Mouse (Mus musculus) embryonic facial prominence, embryonic 11.5 days (tissue): ENCODE data around the gene Spata6. TPM values are rescaled to one million over a fixed set of nuclear protein-coding genes. Genes with fewer than 3 reads are reported as not detected.
A peak's percentile ranks its signal among the peaks of the same experiment; 100 is the strongest.

Experiments
- ATAC-seq: fragments of 200-750 bp; cut with Nextera tagmentation; replicated peaks from 2 replicates; pipeline ENCODE4 v1.8.0; 2017; ENCODE audit warnings: low read depth; ENCODE audit not compliant: insufficient number of reproducible peaks, low FRiP score, low TSS enrichment
- DNase-seq: peaks from one replicate; pipeline ENCODE4 v3.0.0-alpha.2; 2015; ENCODE audit warnings: low spot score
- H3K27ac ChIP-seq: fragments of 300-500 bp; sonication (generic); replicated peaks from 2 replicates; pipeline ENCODE4 v1.5.1; 2014; ENCODE audit warnings: mild to moderate bottlenecking, low read depth, low read length, control low read depth
- H3K27me3 ChIP-seq: fragments of 300-500 bp; sonication (generic); 2 replicates; pipeline ENCODE4 v1.6.1; 2014; ENCODE audit warnings: mild to moderate bottlenecking, low read length, moderate library complexity, mixed read lengths; ENCODE audit not compliant: control insufficient read depth, insufficient read depth
- H3K36me3 ChIP-seq: fragments of 300-500 bp; sonication (generic); replicated peaks from 2 replicates; pipeline ENCODE4 v1.6.1; 2014; ENCODE audit warnings: low read depth, mild to moderate bottlenecking, low read length, moderate library complexity, mixed read lengths; ENCODE audit not compliant: control insufficient read depth, insufficient read depth
- H3K4me1 ChIP-seq: fragments of 300-500 bp; sonication (generic); 2 replicates; pipeline ENCODE4 v1.6.1; 2014; ENCODE audit warnings: low read length, mixed read lengths; ENCODE audit not compliant: control insufficient read depth, insufficient read depth
- H3K4me2 ChIP-seq: fragments of 300-500 bp; sonication (generic); 2 replicates; pipeline ENCODE4 v1.6.1; 2014; ENCODE audit warnings: low read depth, mild to moderate bottlenecking, control low read depth, low read length, moderate library complexity
- H3K4me3 ChIP-seq: fragments of 300-500 bp; sonication (generic); 2 replicates; pipeline ENCODE4 v1.5.1; 2014; ENCODE audit warnings: low read depth, low read length, control low read depth
- H3K9ac ChIP-seq: fragments of 300-500 bp; sonication (generic); replicated peaks from 2 replicates; pipeline ENCODE4 v1.6.1; 2014; ENCODE audit warnings: mild to moderate bottlenecking, control low read depth, low read length
- H3K9me3 ChIP-seq: fragments of 300-500 bp; sonication (generic); replicated peaks from 2 replicates; pipeline ENCODE4 v1.6.1; 2016; ENCODE audit warnings: mild to moderate bottlenecking, low read length, inconsistent platforms, mixed read lengths; ENCODE audit not compliant: control insufficient read depth
- WGBS: fragments of 180-500 bp; shearing (Covaris S2); extraction: QIAGEN DNeasy Blood & Tissue Kit; methylation state at CpG from one replicate; pipeline ENCODE4 v1.1.7; 2014; 5-methylcytosine and 5-hydroxymethylcytosine counted together
- polyA plus RNA-seq: library from polyadenylated mRNA; unstranded; fragments of >200 nt; fragmentation: Nextera tagmentation; extraction: Ambion mirVana; gene quantifications from 2 replicates; pipeline ENCODE4 v1.2.1, GENCODE M21; 2014

The Spata6 gene
- polyA plus RNA-seq, 1 experiment from 2014 or later: 30.6 TPM

DNA sequence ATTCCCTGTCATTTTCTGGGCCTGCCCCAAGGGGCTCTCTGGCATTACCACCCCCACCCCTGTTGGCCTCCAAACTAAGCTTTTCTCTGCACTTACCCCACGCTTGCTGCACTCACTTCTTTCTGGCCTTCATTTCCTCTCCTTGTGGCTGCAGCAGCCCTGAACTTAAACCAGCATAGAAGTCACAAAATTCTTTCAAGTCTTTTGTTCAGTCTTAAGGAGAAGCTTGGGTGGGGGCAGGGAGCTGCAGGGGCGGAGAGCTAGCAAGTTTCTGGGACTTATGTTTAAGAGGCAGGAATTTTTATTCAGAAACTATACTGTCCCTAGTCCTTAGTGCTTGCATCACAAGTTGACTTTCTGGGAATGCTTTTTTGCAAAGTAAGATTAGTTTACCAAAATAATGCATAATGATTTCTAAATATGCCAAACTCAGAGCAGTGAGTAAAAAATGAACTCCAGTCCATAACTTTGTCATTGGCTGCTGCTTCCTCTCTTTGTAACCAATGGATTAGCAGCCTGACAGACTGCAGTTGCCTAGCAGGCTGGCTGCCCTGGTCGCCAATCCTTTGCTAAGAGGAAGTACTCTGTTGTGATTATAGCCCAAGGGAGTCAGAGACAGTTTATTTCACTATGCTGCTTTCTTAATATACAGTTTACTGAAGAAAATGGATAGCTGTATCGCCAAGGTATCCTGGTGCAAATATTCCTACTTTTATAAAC lies 1.5 kb downstream of the Spata6 start:
- Histone ChIP-seq H3K9ac (peak overlapping the region; percentile 49), H3K9me3 (no peaks in the 10 kb centered on the region), H3K36me3 (no peaks in the 10 kb centered on the region), H3K4me2 (peak overlapping the region; percentile 44), H3K4me3 (peak overlapping the region; percentile 56; the same call in 1 of the 2 replicates), H3K27ac (peak overlapping the region; percentile 29), H3K27me3 (no peaks in the 10 kb centered on the region), H3K4me1 (no peaks in the 10 kb centered on the region)
- peak; percentile 61 for DNase-seq
- ATAC-seq: peak; percentile 7; the same call in 1 of the 2 replicates
- 21% methylated on average over 4 of the region's 4 CpGs for WGBS

DNA sequence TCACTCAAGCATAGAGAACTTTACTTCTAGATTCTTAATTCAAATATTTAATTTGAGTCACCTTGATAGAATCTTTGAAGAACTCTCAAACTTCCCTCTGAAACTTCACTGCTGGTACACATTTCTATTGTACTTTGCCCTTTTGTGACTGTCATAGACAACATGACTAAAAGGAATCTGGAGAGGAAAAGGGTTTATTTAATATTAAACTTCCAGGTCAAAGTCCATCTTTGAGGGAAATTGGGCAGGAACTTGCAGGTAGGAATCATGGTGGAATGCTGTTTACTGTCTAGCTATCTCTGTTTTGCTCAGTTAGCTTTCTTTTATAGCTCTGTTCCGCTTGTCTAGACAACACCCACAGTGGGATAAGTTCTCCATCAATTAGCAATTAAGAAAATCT lies 17.8 kb downstream of the Spata6 start:
- H3K27me3 ChIP-seq: no peaks in the 10 kb centered on the region
- no peak overlapping the region for H3K9ac ChIP-seq
- no peaks in the 10 kb centered on the region for H3K9me3 ChIP-seq
- ATAC-seq (no peak), DNase-seq (no peak)
- no peak overlapping the region for H3K27ac ChIP-seq
- H3K4me2 ChIP-seq: no peak overlapping the region
- no peaks in the 10 kb centered on the region for H3K4me1 ChIP-seq
- no peak overlapping the region for H3K4me3 ChIP-seq
- WGBS: 93% methylated on average over 1 of the region's 1 CpGs
- no peaks in the 10 kb centered on the region for H3K36me3 ChIP-seq

DNA sequence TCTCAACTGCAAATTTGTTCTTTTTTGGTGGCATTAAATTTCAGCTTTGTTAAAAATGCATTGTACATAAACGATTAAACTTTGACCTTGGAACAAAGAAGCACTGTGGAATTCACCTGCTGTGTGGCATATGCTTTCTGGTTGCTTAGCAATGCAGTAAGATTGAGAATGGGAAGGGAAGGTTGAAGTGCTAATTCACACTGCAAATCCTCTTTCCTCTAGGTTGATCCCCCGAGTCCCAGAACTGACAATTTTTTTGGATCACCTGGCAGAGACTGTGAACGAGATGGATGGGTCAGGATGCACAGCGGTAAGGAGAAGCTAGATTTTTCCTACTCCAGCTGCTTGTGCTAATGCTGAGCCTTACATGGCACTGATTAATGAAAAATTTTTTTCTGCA lies 60.7 kb downstream of the Spata6 start:
- Histone ChIP-seq H3K27me3 (no peaks in the 10 kb centered on the region), H3K4me1 (no peaks in the 10 kb centered on the region), H3K4me2 (no peak overlapping the region), H3K9me3 (no peaks in the 10 kb centered on the region), H3K27ac (no peak overlapping the region), H3K36me3 (no peaks in the 10 kb centered on the region), H3K9ac (no peak overlapping the region), H3K4me3 (no peak overlapping the region)
- DNase-seq: peak; percentile 23
- WGBS: 50% methylated on average over 4 of the region's 4 CpGs
- ATAC-seq: no peak

DNA sequence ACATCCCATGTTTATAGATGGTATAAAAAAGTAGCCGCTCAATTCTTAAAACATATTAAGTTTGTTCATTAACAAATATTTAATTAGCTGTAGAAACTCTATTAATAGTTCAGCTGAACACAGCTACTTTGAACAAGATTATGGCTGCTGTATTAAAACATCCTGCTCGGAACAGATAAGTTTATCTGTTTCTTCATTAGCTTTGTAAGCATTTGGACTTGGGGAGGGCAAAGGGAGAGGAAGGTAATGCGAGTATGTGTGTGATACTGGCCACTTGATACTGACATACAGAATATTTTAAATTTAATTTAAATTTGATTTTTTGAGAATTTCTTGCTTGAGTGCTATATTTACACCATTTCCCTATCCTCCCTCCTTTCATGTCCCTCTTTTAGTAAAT lies 80.1 kb downstream of the Spata6 start:
- Histone ChIP-seq H3K9me3 (no peaks in the 10 kb centered on the region), H3K4me2 (no peak overlapping the region)

DNA sequence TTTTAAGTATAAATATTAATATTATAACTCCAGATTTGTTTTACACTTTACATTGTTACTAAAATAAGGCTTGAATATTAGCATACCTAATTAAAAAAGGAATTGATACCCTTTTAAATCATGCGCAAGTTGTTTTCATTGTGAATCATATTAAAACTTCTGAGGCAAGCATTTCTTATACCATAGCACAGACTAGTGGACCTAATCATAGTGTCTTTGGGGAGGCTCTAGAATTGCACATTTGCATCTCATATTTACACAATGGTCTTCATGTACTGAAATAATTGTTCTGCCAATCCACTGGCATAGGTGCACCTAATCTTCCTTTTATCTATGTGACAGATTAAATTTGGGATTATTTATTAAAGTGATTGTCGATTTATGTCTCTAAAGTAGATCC lies 83.4 kb downstream of the Spata6 start:
- H3K4me3 ChIP-seq: no peak overlapping the region
- H3K4me2 ChIP-seq: no peak overlapping the region
- DNase-seq (no peak), ATAC-seq (no peak)
- 92% methylated on average over 2 of the region's 2 CpGs for WGBS
- no peaks in the 10 kb centered on the region for H3K9me3 ChIP-seq
- H3K36me3 ChIP-seq: no peaks in the 10 kb centered on the region
- H3K4me1 ChIP-seq: no peaks in the 10 kb centered on the region
- H3K27ac ChIP-seq: no peak overlapping the region
- no peak overlapping the region for H3K9ac ChIP-seq
- no peaks in the 10 kb centered on the region for H3K27me3 ChIP-seq

More for the DNA sequence above, 80.1 kb downstream of the Spata6 start:
- no peaks in the 10 kb centered on the region for H3K27me3 ChIP-seq
- no peak overlapping the region for H3K4me3 ChIP-seq
- ATAC-seq (no peak), DNase-seq (no peak)
- no peaks in the 10 kb centered on the region for H3K4me1 ChIP-seq
- H3K27ac ChIP-seq: no peak overlapping the region
- WGBS: 93% methylated on average over 3 of the region's 3 CpGs
- no peak overlapping the region for H3K9ac ChIP-seq
- H3K36me3 ChIP-seq: no peaks in the 10 kb centered on the region

DNA sequence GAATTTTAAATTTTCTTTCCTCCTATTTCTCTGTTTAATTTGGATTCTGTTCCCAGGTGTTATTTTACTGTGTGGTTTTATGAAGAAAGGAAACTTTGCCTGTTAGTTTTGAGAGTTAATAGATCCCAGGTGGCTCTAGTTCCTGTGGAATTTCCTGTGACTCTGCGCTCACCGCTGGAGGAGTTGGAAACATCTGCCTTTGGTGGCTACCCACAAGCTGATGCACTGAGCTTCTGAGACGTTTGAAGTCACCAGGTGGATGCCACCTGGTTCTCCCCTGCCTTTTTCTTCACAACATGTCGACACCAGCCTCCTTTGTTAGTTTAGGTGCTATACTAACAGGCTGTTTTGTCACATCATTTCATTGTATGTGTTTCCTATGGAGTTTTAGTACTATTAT lies 97.7 kb downstream of the Spata6 start:
- Histone ChIP-seq H3K9ac (no peak overlapping the region), H3K36me3 (no peaks in the 10 kb centered on the region), H3K4me2 (no peak overlapping the region), H3K27me3 (no peaks in the 10 kb centered on the region), H3K9me3 (no peaks in the 10 kb centered on the region), H3K4me3 (no peak overlapping the region), H3K27ac (no peak overlapping the region), H3K4me1 (no peaks in the 10 kb centered on the region)
- peak; percentile 86 for DNase-seq
- ATAC-seq: no peak
- 24% methylated on average over 4 of the region's 4 CpGs for WGBS

DNA sequence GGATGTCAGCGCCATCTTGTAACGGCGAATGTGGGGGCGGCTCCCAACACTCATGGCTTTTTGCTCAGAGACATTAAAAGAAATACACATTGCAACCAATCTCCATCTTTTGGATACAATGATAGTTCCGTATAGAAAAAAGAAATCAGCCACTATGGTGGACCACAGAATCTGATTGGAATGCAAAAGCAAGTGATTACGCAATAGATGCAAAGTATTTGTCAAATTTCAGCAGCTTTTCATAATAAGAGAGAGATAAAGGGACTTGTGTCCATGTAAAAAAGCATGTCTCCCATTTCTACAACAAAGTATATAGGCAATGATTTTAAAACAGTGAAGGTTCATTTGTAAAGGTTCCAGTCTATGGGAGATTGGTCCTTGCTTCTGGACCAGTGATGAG lies 119.1 kb downstream of the Spata6 start:
- Histone ChIP-seq H3K4me1 (no peaks in the 10 kb centered on the region), H3K36me3 (no peaks in the 10 kb centered on the region), H3K4me2 (no peak overlapping the region), H3K9ac (no peak overlapping the region), H3K4me3 (no peak overlapping the region), H3K27ac (no peak overlapping the region), H3K27me3 (no peaks in the 10 kb centered on the region), H3K9me3 (no peaks in the 10 kb centered on the region)
- DNase-seq: no peak
- WGBS: 96% methylated on average over 6 of the region's 6 CpGs
- ATAC-seq: no peak

DNA sequence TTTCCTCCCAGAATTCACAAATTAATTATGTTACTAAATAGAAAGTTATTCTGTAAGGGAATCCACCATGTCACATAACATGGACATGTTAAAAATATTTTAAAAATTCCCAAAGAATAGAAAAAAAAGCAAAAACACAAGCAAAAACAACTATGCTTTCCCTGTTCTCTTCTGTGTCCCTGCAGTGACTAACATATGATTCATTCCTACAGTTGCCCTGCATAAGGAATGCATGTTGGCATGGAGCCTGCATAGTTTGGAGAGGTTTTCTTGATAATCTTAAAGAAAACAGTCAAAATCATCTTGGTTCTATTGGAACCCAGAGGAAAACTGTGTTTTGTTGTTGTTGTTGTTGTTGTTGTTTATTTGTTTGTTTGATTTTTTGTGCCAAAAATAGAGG lies 132.8 kb downstream of the Spata6 start:
- Histone ChIP-seq H3K9me3 (no peaks in the 10 kb centered on the region), H3K36me3 (no peaks in the 10 kb centered on the region), H3K27ac (no peak overlapping the region), H3K4me2 (no peak overlapping the region), H3K27me3 (no peaks in the 10 kb centered on the region), H3K4me1 (no peaks in the 10 kb centered on the region), H3K4me3 (no peak overlapping the region), H3K9ac (no peak overlapping the region)
- ATAC-seq (no peak), DNase-seq (no peak)
